Mouse (Mus musculus) common myeloid progenitor, adult 5-6 weeks (primary cell): ENCODE results near the gene Cpne4. TPM values are rescaled to one million over a fixed set of nuclear protein-coding genes. Genes with fewer than 3 reads are reported as not detected.

Source experiments
- ATAC-seq: replicated peaks from 2 replicates; pipeline ENCODE4 v1.8.0; 2016; ENCODE audit warnings: low read depth, mild to moderate bottlenecking, moderate TSS enrichment, inconsistent platforms; ENCODE audit not compliant: poor library complexity, severe bottlenecking
- total RNA-seq: library from RNA; stranded (forward); fragments of 200-1000, 187-1606 nt; gene quantifications from 2 replicates; pipeline ENCODE4 v1.2.3, GENCODE M21; 2017

Gene Cpne4
- total RNA-seq = not detected in 2 replicates

- no peak for ATAC-seq
These were observed at the start of gene Cpne4 for GRCm38 (mm10) chr9:104546986-104547385. Gene Cpne4, plus strand, starts transcription at chr9:104547286.

GRCm38 (mm10) chr9:104515187-104515586 lies 31.9 kb upstream of the Cpne4 start:
- no peak for ATAC-seq

- ATAC-seq = no peak
These were observed 11.6 kb upstream of the Cpne4 start for GRCm38 (mm10) chr9:104535508-104535907.

GRCm38 (mm10) chr9:104565815-104566214 lies 18.7 kb downstream of the Cpne4 start:
- ATAC-seq = no peak

- ATAC-seq = no peak
These were observed 19.4 kb downstream of the Cpne4 start for GRCm38 (mm10) chr9:104566468-104566867.

GRCm38 (mm10) chr9:104567096-104567495 lies 20.0 kb downstream of the Cpne4 start:
- no peak for ATAC-seq

GRCm38 (mm10) chr9:104569480-104570167 lies 22.5 kb downstream of the Cpne4 start:
- ATAC-seq = peak; percentile 99

- no peak for ATAC-seq
These were observed 25.8 kb downstream of the Cpne4 start for GRCm38 (mm10) chr9:104572856-104573255.

GRCm38 (mm10) chr9:104574476-104574875 lies 27.4 kb downstream of the Cpne4 start:
- ATAC-seq = peak; percentile 95

- ATAC-seq = no peak
These were observed 35.0 kb downstream of the Cpne4 start for GRCm38 (mm10) chr9:104581921-104582624.

GRCm38 (mm10) chr9:104582675-104583074 lies 35.6 kb downstream of the Cpne4 start:
- no peak for ATAC-seq

GRCm38 (mm10) chr9:104594550-104594949 lies 47.5 kb downstream of the Cpne4 start:
- ATAC-seq = no peak

- ATAC-seq = no peak
These were observed 47.9 kb downstream of the Cpne4 start for GRCm38 (mm10) chr9:104594979-104595378.

- ATAC-seq = no peak
These were observed 65.4 kb downstream of the Cpne4 start for GRCm38 (mm10) chr9:104612523-104612922.

GRCm38 (mm10) chr9:104616691-104617090 lies 69.6 kb downstream of the Cpne4 start:
- no peak for ATAC-seq

GRCm38 (mm10) chr9:104623564-104623963 lies 76.5 kb downstream of the Cpne4 start:
- ATAC-seq = no peak

GRCm38 (mm10) chr9:104627816-104628215 lies 80.7 kb downstream of the Cpne4 start:
- no peak for ATAC-seq

GRCm38 (mm10) chr9:104629282-104629681 lies 82.2 kb downstream of the Cpne4 start:
- peak; percentile 68 for ATAC-seq

GRCm38 (mm10) chr9:104646348-104646994 lies 99.4 kb downstream of the Cpne4 start:
- no peak for ATAC-seq

GRCm38 (mm10) chr9:104652691-104653261 lies 105.7 kb downstream of the Cpne4 start:
- ATAC-seq = no peak

- no peak for ATAC-seq
These were observed 112.7 kb downstream of the Cpne4 start for GRCm38 (mm10) chr9:104659758-104660157.
